Mouse (Mus musculus) right cerebral cortex, postnatal 36 days (tissue): ENCODE measurements around the gene Calhm6.
A peak's percentile ranks its signal among the peaks of the same experiment; 100 is the strongest.

Source experiments
- DNase-seq, 2 experiments: peaks; one replicate each; pipeline ENCODE4 v3.0.0; 2022; ENCODE audit warnings: low spot score in 2 of 2, mixed read lengths in 1 of 2

The Calhm6 gene

GRCm38 (mm10) chr10:34096418-34096883 is 31.3 kb downstream of the Calhm6 start, which contains the start of gene Calhm5:
Gene Calhm5, minus strand, starts transcription at chr10:34096519.
- peak; percentile 15 to 16 for DNase-seq

- DNase-seq = no peak
Measured at GRCm38 (mm10) chr10:34095964-34096363, 31.8 kb downstream of the Calhm6 start.

GRCm38 (mm10) chr10:34095147-34095546 is 32.6 kb downstream of the Calhm6 start:
- no peak for DNase-seq

- peak; percentile 43 to 62 for DNase-seq
Measured at GRCm38 (mm10) chr10:34091888-34092287, 35.9 kb downstream of the Calhm6 start.

- DNase-seq = no peak
Measured at GRCm38 (mm10) chr10:34090481-34090880, 37.3 kb downstream of the Calhm6 start.

- no peak for DNase-seq
Measured at GRCm38 (mm10) chr10:34089517-34089916, 38.3 kb downstream of the Calhm6 start.

GRCm38 (mm10) chr10:34088515-34088914 is 39.3 kb downstream of the Calhm6 start:
- DNase-seq = no peak

GRCm38 (mm10) chr10:34086514-34086913 is 41.3 kb downstream of the Calhm6 start:
- DNase-seq = no peak
